Mouse (Mus musculus) liver, embryonic 14.5 days (tissue): ENCODE data around the gene Tprgl. TPM values are rescaled to one million over a fixed set of nuclear protein-coding genes. Genes with fewer than 3 reads are reported as not detected.

ENCODE experiments used
- ATAC-seq: fragments of 200-750 bp; cut with Nextera tagmentation; 2 replicates; pipeline ENCODE4 v1.8.0; 2017; ENCODE audit warnings: moderate number of reproducible peaks, mild to moderate bottlenecking, moderate library complexity; ENCODE audit not compliant: insufficient read depth
- DNase-seq, 3 experiments: peaks; one replicate each; pipeline ENCODE4 v3.0.0-alpha.2; 2012 to 2013; ENCODE audit warnings: low read depth in 3 of 3, low spot score in 3 of 3
- H3K27ac ChIP-seq: fragments of 300-500 bp; sonication (generic); 2 replicates; pipeline ENCODE4 v1.5.1; 2014; ENCODE audit warnings: moderate library complexity, mild to moderate bottlenecking, control low read depth, inconsistent platforms
- H3K27me3 ChIP-seq: fragments of 300-500 bp; sonication (generic); 2 replicates; pipeline ENCODE4 v1.6.1; 2014; ENCODE audit warnings: mild to moderate bottlenecking, low read length, moderate library complexity; ENCODE audit not compliant: control insufficient read depth, insufficient read depth
- H3K36me3 ChIP-seq: fragments of 300-500 bp; sonication (generic); replicated peaks from 2 replicates; pipeline ENCODE4 v1.6.1; 2014; ENCODE audit warnings: low read depth; ENCODE audit not compliant: control insufficient read depth, insufficient read depth
- H3K4me1 ChIP-seq, 2 experiments: fragments of 200-500 bp in 1 of 2; fragments of 300-500 bp in 1 of 2; sonication (generic) in 1 of 2; replicated peaks; 2 replicates each; pipeline ENCODE4 v1.6.1; 2012 to 2014; ENCODE audit warnings: antibody characterized with exemption in 1 of 2, inconsistent platforms in 1 of 2, low read length in 1 of 2; ENCODE audit not compliant: control insufficient read depth in 2 of 2, insufficient read depth in 2 of 2
- H3K4me2 ChIP-seq: fragments of 300-500 bp; sonication (generic); 2 replicates; pipeline ENCODE4 v1.6.1; 2014; ENCODE audit warnings: low read depth, mild to moderate bottlenecking, control low read depth, moderate library complexity
- H3K4me3 ChIP-seq, 2 experiments: fragments of 200-500 bp in 1 of 2; fragments of 300-500 bp in 1 of 2; sonication (generic) in 1 of 2; 2 replicates each; pipeline ENCODE4 v1.5.1; 2012 to 2014; ENCODE audit warnings: low read depth in 2 of 2, low read length in 2 of 2, mild to moderate bottlenecking in 2 of 2, control low read depth in 1 of 2, inconsistent platforms in 1 of 2, moderate library complexity in 1 of 2; ENCODE audit not compliant: insufficient read depth in 1 of 2
- H3K9ac ChIP-seq: fragments of 300-500 bp; sonication (generic); replicated peaks from 2 replicates; pipeline ENCODE4 v1.6.1; 2014; ENCODE audit warnings: mild to moderate bottlenecking, control low read depth, moderate library complexity
- H3K9me3 ChIP-seq: fragments of 300-500 bp; sonication (generic); 2 replicates; pipeline ENCODE4 v1.6.1; 2016; ENCODE audit warnings: low read length, mixed read lengths; ENCODE audit not compliant: control insufficient read depth
- CTCF ChIP-seq: IDR thresholded peaks from 2 replicates; pipeline ENCODE4 v1.5.1; 2016; ENCODE audit warnings: antibody characterized with exemption, low read depth, control low read depth
- EP300 ChIP-seq: IDR thresholded peaks from 2 replicates; pipeline ENCODE4 v1.6.1; 2016; ENCODE audit warnings: antibody characterized with exemption, low read depth
- WGBS: fragments of 180-500 bp; shearing (Covaris S2); extraction: QIAGEN DNeasy Blood & Tissue Kit; methylation state at CpG from one replicate; pipeline ENCODE4 v1.1.7; 2014; ENCODE audit not compliant: insufficient replicate concordance; 5-methylcytosine and 5-hydroxymethylcytosine counted together
- polyA plus RNA-seq, 2 experiments: library from polyadenylated mRNA; depleted of rRNA in 1 of 2; stranded (reverse) in 1 of 2; unstranded in 1 of 2; fragments of >200 nt; fragmentation: Nextera tagmentation in 1 of 2; extraction: Ambion mirVana in 1 of 2; gene quantifications; 2 replicates each; pipeline versions ENCODE4 v1.2.1 to v1.2.3; 2012 to 2014

Tprgl gene
- polyA plus RNA-seq, 2 experiments, result 72.6 to 153 TPM

- TF ChIP-seq EP300 (no peak), CTCF (no peak)
- no peak overlapping the region for H3K4me3 ChIP-seq
- DNase-seq (no peak), ATAC-seq (no peak)
- H3K27ac ChIP-seq, result no peak overlapping the region
- H3K36me3 ChIP-seq, result peaks cover 45% of the 10 kb centered on the region
- H3K27me3 ChIP-seq, result no peaks in the 10 kb centered on the region
- H3K9me3 ChIP-seq, result no peaks in the 10 kb centered on the region
- H3K9ac ChIP-seq, result no peak overlapping the region
- WGBS, result 77% methylated on average over 11 of the region's 11 CpGs
- H3K4me1 ChIP-seq, result peaks cover 0 to under 1% of the 10 kb centered on the region in 2 experiments; a peak in 3 of 4 replicates
- no peak overlapping the region for H3K4me2 ChIP-seq
Observed at GRCm38 (mm10) chr4:154154104-154154503, 6.4 kb downstream of the Tprgl start.

DNA sequence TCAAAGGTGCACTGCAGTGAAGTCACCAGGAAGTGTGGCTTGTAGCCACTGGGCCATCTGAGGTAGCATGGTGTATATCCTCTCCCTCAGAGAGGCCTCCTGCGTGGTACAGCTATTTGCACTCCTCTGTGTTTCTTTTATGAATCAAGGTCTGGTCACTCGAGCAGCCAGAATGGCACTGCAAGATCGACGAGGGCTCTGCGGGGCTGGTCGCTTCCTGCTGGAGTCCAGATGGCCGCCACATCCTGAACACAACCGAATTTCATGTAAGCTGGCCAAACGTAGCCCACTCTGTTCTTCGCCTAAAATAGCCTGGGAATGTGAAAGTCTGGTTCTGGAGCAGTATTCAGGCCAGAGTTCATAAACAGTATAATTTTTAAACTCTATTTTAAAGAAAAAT lies 14.1 kb downstream of the Tprgl start:
- Histone ChIP-seq H3K36me3 (peaks cover 15% of the 10 kb centered on the region; the same call in 1 of the 2 replicates), H3K4me3 (no peak overlapping the region), H3K27me3 (peaks cover 7% of the 10 kb centered on the region), H3K9me3 (no peaks in the 10 kb centered on the region), H3K4me1 (peaks cover 8 to 9% of the 10 kb centered on the region in 2 experiments), H3K27ac (no peak overlapping the region), H3K4me2 (no peak overlapping the region), H3K9ac (no peak overlapping the region)
- no peak for DNase-seq
- TF ChIP-seq CTCF (no peak), EP300 (no peak)
- WGBS, result 76% methylated on average over 10 of the region's 10 CpGs
- no peak for ATAC-seq

DNA sequence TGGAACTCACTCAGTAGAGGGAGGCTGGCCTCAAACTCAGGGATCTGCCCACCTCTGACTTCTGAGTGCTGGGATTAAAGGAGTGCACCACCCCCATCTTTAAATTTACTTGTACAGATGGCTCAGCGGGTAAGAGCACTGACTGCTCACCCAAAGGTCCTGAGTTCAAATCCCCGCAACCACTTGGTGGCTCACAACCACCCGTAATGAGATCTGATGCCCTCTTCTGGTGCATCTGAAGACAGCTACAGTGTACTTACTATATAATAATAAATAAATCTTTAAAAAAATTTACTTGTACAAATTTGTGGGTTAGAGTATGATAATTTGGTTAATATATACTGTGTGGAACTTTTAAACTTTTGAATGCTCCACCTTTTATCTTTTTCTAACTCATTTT lies 15.8 kb downstream of the Tprgl start:
- no peak overlapping the region for H3K4me2 ChIP-seq
- no peak overlapping the region for H3K27ac ChIP-seq
- H3K9ac ChIP-seq, result no peak overlapping the region

GRCm38 (mm10) chr4:154142211-154143040 lies 18.0 kb downstream of the Tprgl start, which contains the start of gene Wrap73:
TSS of gene Wrap73 (plus strand) at chr4:154142372.
- Histone ChIP-seq H3K36me3 (peaks cover 6% of the 10 kb centered on the region; the same call in 1 of the 2 replicates), H3K27ac (peak within 1 kb of the TSS; percentile 10), H3K9me3 (no peaks in the 10 kb centered on the region), H3K27me3 (peaks cover 46% of the 10 kb centered on the region), H3K4me1 (peaks cover 8 to 9% of the 10 kb centered on the region in 2 experiments), H3K9ac (peak within 1 kb of the TSS; percentile 91), H3K4me3 (peak within 1 kb of the TSS; percentile 82 to 83), H3K4me2 (peak within 1 kb of the TSS; percentile 77)
- TF ChIP-seq CTCF, result peak; percentile 19; the same call in 1 of the 2 replicates
- no peak for TF ChIP-seq EP300
- ATAC-seq, result peak; percentile 95
- WGBS, result 1% methylated on average over 49 of the region's 49 CpGs
- DNase-seq, result peak; percentile 75 to 80 (median 77)

More for the DNA sequence above, 15.8 kb downstream of the Tprgl start:
- no peaks in the 10 kb centered on the region for H3K9me3 ChIP-seq
- peaks cover 23% of the 10 kb centered on the region for H3K27me3 ChIP-seq
- DNase-seq, result no peak
- peaks cover 8 to 9% of the 10 kb centered on the region in 2 experiments for H3K4me1 ChIP-seq
- TF ChIP-seq CTCF (no peak), EP300 (no peak)
- WGBS, result 78% methylated on average over 3 of the region's 3 CpGs
- no peak for ATAC-seq
- H3K4me3 ChIP-seq, result no peak overlapping the region
- peaks cover 9% of the 10 kb centered on the region; the same call in 1 of the 2 replicates for H3K36me3 ChIP-seq
